Mouse (Mus musculus): ENCODE results near the gene Prkg1.
"Not testable (repeated sequence)": the region's sequence is repeated elsewhere in the genome, so short reads cannot be mapped to it uniquely, and the experiment has no call there.

The Prkg1 gene

GRCm38 (mm10) chr19:31336381-31336780, 428.5 kb downstream of the Prkg1 start:
- DNase-seq (ENCODE audit: low spot score in 2 of 2): no peak

DNA sequence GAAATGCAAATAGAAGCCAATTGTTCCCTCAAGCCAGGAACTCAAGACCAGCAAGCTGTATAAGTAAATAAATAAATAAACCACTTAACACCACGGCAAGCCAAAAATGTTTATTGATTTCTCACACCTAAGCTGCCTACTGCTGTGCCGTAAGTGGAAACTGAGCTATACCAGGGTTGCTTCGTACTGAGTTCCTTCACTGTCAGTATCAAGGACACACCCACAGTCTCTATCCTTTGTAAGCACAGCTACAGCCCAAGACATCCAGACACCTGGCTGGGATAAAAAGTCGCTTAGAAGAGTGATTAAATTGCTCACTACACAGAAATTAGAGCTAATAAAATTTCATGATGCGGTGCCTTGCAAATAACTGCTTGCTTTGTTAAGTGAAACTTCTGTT, 434.9 kb downstream of the Prkg1 start:
- no peak for DNase-seq (ENCODE audit: low spot score in 2 of 2)

DNA sequence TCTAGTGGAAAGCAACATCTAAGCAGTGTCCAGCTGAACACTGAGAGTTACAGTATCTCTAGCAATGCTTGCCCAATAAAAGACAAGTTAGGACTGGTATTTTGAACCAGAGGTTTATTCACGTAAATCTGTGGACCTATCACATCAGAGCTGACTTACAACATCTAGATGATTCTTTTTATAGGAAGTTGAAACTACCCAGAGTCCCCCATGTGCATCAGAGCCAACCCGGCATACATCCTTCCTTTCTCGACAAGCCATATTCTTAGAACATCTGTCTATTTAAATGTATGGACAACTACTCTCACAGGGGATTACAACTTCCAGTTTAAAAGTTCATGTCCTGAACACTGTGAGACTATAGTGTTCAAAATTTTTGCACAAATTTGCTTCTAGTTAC, 460.1 kb downstream of the Prkg1 start:
- DNase-seq (ENCODE audit: low spot score in 2 of 2): no peak

GRCm38 (mm10) chr19:31291231-31291630, 473.6 kb downstream of the Prkg1 start:
- DNase-seq (ENCODE audit: low spot score in 2 of 2): no peak

DNA sequence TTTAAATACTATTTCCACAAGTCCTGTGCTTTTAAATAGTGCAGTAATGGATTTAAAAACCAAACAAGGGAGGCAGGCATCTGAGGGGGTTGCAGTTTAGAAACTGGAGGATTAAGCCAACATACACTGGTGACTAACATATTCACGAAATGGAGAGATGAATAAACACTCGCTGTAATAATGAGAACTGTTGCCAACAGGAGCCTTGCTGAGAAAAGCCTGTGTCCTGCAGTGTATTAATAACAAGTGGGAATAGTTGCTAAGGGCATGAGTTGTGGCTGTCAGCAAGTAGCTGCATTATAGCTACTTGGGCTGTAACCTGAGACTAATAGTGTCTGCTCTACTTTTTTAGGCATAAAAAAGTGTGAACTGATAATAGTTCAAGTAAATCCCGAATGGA, 480.3 kb downstream of the Prkg1 start:
- DNase-seq (ENCODE audit: low spot score in 2 of 2): no peak

GRCm38 (mm10) chr19:31284126-31284525, 480.7 kb downstream of the Prkg1 start:
- no peak for DNase-seq (ENCODE audit: low spot score in 2 of 2)

DNA sequence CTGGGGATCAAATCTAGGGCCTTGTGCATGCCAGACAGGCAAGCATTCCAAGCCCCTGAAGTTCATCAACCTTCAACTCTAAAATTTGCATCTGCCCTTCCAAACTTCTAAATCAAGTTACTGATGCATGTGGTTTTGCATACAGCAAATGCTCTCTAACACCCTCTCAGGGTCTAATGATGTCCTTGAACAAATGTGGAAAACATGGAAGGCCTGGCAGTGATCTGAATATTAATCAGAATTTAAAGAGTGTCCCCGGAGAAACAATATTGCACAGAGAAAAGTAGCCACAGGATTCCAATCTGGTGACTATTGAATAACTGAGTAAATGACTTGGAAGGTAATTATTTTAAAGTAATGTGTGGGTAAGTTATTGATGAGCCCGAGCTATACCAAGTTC, 481.2 kb downstream of the Prkg1 start:
- DNase-seq (ENCODE audit: low spot score in 2 of 2): no peak

GRCm38 (mm10) chr19:31279797-31280486, 484.9 kb downstream of the Prkg1 start:
- DNase-seq (ENCODE audit: low spot score in 2 of 2): peak in 1 of 2 experiments; percentile 26

DNA sequence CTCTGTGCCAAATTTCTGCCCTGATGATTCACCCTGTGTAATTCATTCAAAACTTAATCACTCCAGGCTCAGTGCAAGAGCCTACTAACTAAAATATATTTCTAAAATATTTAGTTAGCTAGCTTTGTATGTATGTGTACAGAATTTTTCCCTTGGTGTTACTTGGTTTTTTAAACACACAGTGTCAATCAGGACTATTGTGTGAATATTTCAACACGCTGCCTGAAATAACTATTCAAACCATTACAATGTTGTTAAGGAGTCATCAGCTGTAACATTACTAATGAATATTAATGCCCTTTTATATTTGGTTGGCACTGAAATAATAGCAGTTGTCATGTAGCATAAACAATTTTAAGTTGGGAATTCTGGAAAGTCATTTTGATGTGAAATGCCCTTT, 502.4 kb downstream of the Prkg1 start:
- DNase-seq (ENCODE audit: low spot score in 2 of 2): no peak

DNA sequence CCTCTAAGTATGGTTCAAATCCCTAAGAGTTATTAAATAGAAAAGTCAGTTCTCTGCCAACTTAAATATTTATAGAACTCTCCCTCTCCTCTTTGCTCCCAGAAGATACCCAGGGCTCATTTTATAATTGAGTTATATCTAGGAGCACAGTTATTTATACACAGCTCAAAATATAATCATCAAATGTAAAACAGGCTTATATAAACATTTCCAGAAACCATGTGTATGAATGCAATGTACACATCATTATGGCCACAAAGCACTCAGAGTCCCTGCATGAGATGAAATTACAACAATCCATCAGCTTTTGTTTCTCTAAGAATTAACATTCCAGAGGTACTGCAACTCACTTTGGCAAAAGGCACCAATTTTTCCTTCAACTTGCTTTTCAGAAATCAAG, 504.3 kb downstream of the Prkg1 start:
- no peak for DNase-seq (ENCODE audit: low spot score in 2 of 2)

DNA sequence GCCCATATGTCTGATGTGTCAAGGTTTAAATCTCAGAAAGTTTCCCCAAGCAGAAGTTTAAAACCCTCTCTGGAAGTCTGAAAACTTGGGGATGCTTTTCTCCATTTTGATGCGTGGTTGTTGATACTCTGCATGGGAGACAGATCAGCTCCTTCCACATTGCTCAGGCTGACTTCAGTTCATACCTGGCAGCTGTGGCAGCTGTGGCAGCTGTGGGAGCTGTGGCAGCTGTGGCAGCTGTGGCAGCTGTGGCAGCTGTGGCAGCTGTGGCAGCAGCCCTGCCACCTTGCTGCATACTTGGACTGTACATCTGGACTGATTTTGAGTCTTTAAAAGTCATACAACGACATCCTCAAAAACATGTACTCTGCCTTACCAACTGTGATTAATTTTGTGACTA, 509.1 kb downstream of the Prkg1 start:
- no peak for DNase-seq (ENCODE audit: low spot score in 2 of 2)

DNA sequence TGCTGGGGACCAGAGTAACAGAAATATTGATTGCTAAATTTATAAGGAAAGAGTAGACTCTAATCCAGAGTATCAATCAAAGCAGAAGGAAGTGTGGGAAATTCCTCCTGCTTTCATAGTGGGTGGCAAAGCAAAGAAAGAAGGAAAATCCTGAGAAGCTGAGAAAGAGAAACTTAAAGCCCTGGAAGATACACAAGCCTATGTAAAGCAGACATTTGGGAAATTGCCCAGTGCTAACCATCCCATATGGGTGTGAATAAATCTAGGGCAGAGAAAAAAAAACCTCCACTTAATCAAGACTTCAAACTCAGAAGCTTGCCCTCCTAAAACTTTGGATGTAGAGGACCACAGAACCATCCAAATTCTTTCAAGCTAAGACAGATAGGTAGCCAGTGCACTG, 532.4 kb downstream of the Prkg1 start:
- no peak for DNase-seq (ENCODE audit: low spot score in 2 of 2)

- no peak for DNase-seq (ENCODE audit: low spot score in 2 of 2)
Measured at GRCm38 (mm10) chr19:31228385-31228784, 536.4 kb downstream of the Prkg1 start.

GRCm38 (mm10) chr19:31223457-31223856, 541.4 kb downstream of the Prkg1 start:
- DNase-seq (ENCODE audit: low spot score in 2 of 2): no peak

- not testable (repeated sequence) for DNase-seq (ENCODE audit: low spot score in 2 of 2)
Measured at GRCm38 (mm10) chr19:31219261-31219660, 545.6 kb downstream of the Prkg1 start.

DNA sequence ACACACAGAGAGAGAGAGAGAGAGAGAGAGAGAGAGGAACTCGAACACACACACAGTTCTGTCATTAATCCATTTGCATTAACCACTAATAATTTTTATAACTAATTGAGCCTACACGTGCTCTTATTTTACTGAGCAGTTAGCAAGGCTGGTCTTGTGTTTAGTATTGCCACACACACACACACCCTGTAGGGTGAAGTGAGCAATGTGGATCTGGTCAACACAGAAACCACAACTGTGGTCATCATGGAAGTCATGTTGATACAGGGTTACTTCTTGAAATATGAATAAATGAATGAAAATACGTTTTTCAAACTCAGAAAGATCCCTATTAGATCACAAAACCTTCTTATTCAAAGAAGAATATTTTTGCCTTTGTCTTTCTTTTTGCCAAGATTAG, 554.0 kb downstream of the Prkg1 start:
- DNase-seq (ENCODE audit: low spot score in 2 of 2): no peak

DNA sequence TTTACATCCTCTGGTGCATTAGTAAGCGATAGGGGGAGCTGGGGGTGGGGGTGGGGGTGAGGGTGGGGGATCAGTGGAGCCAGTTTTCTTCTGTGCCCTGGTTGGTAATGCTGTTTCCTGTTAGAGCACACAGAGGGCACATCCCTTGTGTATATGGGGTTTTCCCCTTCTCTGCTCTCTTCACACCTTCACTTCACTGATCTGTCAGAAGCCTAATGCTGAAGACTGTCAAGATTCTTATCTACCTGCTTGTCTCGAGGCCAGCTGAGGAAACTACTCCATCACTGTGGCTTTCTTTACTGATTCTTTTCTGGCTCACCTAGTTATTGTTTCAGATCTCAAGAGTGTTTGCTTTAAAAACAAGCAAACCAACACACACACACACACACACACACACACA, 554.4 kb downstream of the Prkg1 start:
- DNase-seq (ENCODE audit: low spot score in 2 of 2): no peak

DNA sequence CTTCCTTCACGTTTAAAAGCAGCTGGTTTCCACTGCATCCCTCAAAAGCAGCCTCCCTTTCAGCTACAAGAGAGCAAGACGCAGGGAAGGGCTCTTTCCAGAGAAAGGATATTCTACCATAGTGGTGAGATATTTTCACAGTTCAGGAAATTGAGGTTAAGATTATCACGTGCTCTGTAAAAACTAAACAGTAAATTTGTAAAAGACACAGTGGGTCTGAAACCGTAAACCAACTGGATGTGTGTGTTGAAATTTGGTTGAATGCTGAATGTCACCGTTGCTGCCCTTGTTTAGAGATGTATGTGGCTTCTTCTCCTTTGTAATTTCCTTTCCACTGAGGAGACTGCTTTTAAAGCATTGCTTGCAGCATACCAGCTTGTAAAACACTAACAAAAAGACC, 565.2 kb downstream of the Prkg1 start:
- DNase-seq (ENCODE audit: low spot score in 2 of 2): no peak

DNA sequence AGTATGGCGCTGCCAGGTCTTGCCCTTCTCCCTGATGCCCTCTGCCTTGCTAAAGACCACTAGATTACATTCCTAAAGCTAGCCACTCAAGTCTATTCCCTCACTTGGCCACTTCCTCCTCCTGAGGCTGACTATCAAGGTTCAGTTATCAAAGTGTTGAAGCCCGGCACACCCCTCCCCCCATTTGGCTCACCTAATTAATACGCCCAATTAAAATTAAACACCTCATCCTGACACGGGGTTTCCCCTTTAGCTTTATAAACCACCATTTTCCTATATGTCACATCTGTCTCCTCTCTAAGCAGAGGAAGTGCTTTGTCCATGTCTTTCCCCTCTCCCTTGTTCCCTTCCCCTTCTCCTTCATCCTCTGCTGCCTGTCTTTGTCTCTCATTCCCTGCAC, 566.4 kb downstream of the Prkg1 start:
- DNase-seq (ENCODE audit: low spot score in 2 of 2): no peak

DNA sequence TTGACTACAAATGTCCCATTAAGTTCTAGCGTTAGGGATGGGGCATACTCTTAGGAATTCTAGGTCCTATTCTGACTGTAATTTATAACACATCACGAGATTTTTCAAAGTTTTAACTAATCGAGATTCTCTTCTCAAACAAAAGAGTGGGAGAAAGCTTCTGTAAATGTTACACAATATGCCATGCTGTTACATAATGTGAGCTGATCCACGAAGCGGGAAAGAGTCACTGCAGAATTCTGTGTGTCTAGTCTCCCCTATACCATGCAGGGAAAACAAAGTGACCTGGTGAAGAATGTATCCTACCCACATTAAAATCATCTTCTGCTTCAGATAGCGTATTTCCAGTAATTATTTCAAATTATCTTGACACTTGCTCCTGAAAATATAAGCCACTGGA, 567.8 kb downstream of the Prkg1 start:
- DNase-seq (ENCODE audit: low spot score in 2 of 2): no peak

GRCm38 (mm10) chr19:31188559-31189218, 576.1 kb downstream of the Prkg1 start:
- DNase-seq (ENCODE audit: low spot score in 2 of 2): no peak

DNA sequence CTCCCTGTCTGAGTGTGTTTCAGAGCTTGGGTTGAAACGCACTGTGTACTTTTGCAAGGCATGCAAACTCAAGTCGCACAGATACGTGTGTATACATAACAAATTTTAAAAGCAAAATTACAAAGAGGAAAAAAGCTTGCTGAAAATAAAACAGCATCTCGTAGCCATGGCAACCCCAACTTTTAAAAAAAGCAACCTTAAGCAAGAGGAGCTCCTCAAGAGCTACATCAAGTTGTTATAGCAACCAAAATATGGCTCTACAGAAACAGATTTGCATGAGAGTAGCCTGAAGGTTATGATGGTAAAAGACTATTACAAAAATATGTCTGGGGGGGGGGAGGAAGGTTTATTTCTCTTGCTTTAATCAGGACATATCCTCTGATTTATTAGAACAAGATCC, 584.1 kb downstream of the Prkg1 start:
- no peak for DNase-seq (ENCODE audit: low spot score in 2 of 2)

DNA sequence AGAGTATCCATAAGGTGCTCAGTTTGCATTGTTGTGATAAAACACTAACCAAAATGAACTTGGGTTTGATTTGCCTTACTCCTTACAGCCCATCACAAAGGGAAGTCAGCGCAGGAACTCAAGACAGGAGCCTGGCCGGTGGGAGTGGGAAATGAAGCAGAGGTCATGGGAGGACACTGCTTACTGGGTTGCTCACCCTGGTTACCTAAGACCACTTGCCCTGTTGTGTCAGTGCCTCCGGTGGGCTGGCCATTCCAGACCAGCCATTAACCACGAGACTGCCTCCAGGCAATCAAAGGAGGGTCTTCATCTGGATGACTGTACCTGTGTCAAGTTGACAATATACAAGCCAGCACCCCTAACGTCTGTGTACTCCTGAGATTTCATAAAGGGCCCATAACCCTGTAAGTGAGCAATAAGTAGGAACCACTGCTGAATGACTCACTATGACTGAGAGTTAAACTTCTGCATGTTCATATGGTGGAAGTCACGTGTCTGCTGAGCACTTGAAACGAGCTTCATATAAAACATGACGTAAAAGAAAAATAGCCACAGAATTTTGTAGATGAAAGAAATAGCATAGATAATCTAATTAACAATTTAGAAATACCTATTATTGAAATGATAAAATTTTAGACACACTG, 587.4 kb downstream of the Prkg1 start:
- no peak for DNase-seq (ENCODE audit: low spot score in 2 of 2)
